Mouse (Mus musculus) activated CD4-positive, CD25-positive, alpha-beta regulatory T cell, adult 4 months (primary cell): ENCODE measurements around the gene Fkbp5. TPM values are rescaled to one million over a fixed set of nuclear protein-coding genes. Genes with fewer than 3 reads are reported as not detected.
A peak's percentile ranks its signal among the peaks of the same experiment; 100 is the strongest.
"Not testable (repeated sequence)": the region's sequence is repeated elsewhere in the genome, so short reads cannot be mapped to it uniquely, and the experiment has no call there.

ENCODE experiments used
- ATAC-seq: one replicate; pipeline ENCODE4 v1.8.0; 2017
- polyA plus RNA-seq, 2 experiments: library from polyadenylated mRNA; unstranded; fragments of 100-300 nt; shearing (Covaris generic); gene quantifications; one replicate each; pipeline ENCODE4 v1.2.1; 2017

Gene Fkbp5
- polyA plus RNA-seq = 10 to 100 TPM; 17.9 to 24.0 TPM

- ATAC-seq = no peak
Observed at GRCm38 (mm10) chr17:28517441-28517955, at the start of gene Fkbp5. Gene Fkbp5 (minus strand): TSS chr17:28517527.

- no peak for ATAC-seq
Observed at GRCm38 (mm10) chr17:28565181-28565580, 47.9 kb upstream of the Fkbp5 start.

- no peak for ATAC-seq
Observed at GRCm38 (mm10) chr17:28561613-28562012, 44.3 kb upstream of the Fkbp5 start.

GRCm38 (mm10) chr17:28560598-28560997, 43.3 kb upstream of the Fkbp5 start, which contains the start of gene Clps:
Gene Clps (minus strand): TSS chr17:28560766.
- no peak for ATAC-seq

GRCm38 (mm10) chr17:28557772-28558171, 40.4 kb upstream of the Fkbp5 start:
- no peak for ATAC-seq

- ATAC-seq = no peak
Observed at GRCm38 (mm10) chr17:28556635-28557396, 39.5 kb upstream of the Fkbp5 start.

- not testable (repeated sequence) for ATAC-seq
Observed at GRCm38 (mm10) chr17:28554021-28554420, 36.7 kb upstream of the Fkbp5 start.

GRCm38 (mm10) chr17:28553040-28553793, 35.9 kb upstream of the Fkbp5 start:
- ATAC-seq = no peak

- ATAC-seq = no peak
Observed at GRCm38 (mm10) chr17:28549111-28549510, 31.8 kb upstream of the Fkbp5 start, which contains the start of gene Clpsl2. Gene Clpsl2 (plus strand): TSS chr17:28549411.

- ATAC-seq = no peak
Observed at GRCm38 (mm10) chr17:28548550-28548949, 31.2 kb upstream of the Fkbp5 start.

- no peak for ATAC-seq
Observed at GRCm38 (mm10) chr17:28546925-28547324, 29.6 kb upstream of the Fkbp5 start.

- ATAC-seq = no peak
Observed at GRCm38 (mm10) chr17:28537881-28538280, 20.6 kb upstream of the Fkbp5 start.

- ATAC-seq = no peak
Observed at GRCm38 (mm10) chr17:28533327-28533726, 16.0 kb upstream of the Fkbp5 start.

GRCm38 (mm10) chr17:28532557-28532956, 15.2 kb upstream of the Fkbp5 start:
- no peak for ATAC-seq

- ATAC-seq = no peak
Observed at GRCm38 (mm10) chr17:28531946-28532345, 14.6 kb upstream of the Fkbp5 start.

- no peak for ATAC-seq
Observed at GRCm38 (mm10) chr17:28530506-28530905, 13.2 kb upstream of the Fkbp5 start, which contains the start of gene Armc12. Gene Armc12 (plus strand): TSS chr17:28530806.

- no peak for ATAC-seq
Observed at GRCm38 (mm10) chr17:28529116-28529515, 11.8 kb upstream of the Fkbp5 start.

GRCm38 (mm10) chr17:28528043-28528351, 10.7 kb upstream of the Fkbp5 start:
- peak; percentile 33 for ATAC-seq

GRCm38 (mm10) chr17:28527184-28528042, 10.1 kb upstream of the Fkbp5 start:
- ATAC-seq = no peak

- no peak for ATAC-seq
Observed at GRCm38 (mm10) chr17:28524831-28525430, 7.6 kb upstream of the Fkbp5 start.

GRCm38 (mm10) chr17:28524009-28524695, 6.8 kb upstream of the Fkbp5 start:
- no peak for ATAC-seq
